Comparison of ENCODE assay signal across 8 mouse cellular contexts in genomic region chr10:127677591-127678336, GRCm38 (mm10). TPM values are rescaled to one million over a fixed set of nuclear protein-coding genes. Genes with fewer than 3 reads are reported as not detected.
DNase-seq lines count a peak whose midpoint lies in the region; ATAC-seq lines count a peak whose summit lies in the region.

No protein-coding gene starts in this region.

- peak overlapping the region; percentile 87 for H3K4me3 ChIP-seq in heart, embryonic 13.5 days
- peak overlapping the region; percentile 72 for H3K4me3 ChIP-seq in lung, embryonic 16.5 days (ENCODE audit: low read length)

- H3K4me2 ChIP-seq in heart, embryonic 13.5 days: peak overlapping the region; percentile 98
- peak overlapping the region; percentile 96 for H3K4me2 ChIP-seq in lung, embryonic 16.5 days (ENCODE audit: low read depth, low read length)

- no peak for ATAC-seq in heart, embryonic 13.5 days (ENCODE audit: extremely low read depth, insufficient number of reproducible peaks, low FRiP score, low TSS enrichment)
- ATAC-seq in lung, embryonic 16.5 days (ENCODE audit: low read depth): peak; percentile 29; the same call in 1 of the 2 replicates
- no peak for ATAC-seq in monocyte, adult 5-6 weeks (replicated peaks; ENCODE audit: insufficient number of reproducible peaks, low FRiP score, low TSS enrichment, poor library complexity, severe bottlenecking)

- no peaks in the 10 kb centered on the region for H3K9me3 ChIP-seq in heart, embryonic 13.5 days
- no peaks in the 10 kb centered on the region for H3K9me3 ChIP-seq in lung, embryonic 16.5 days (ENCODE audit: control insufficient read depth, low read length)

- DNase-seq in CD4-positive helper T cell, adult 2 months (ENCODE audit: low read depth, low spot score): peak; percentile 82
- peak; percentile 92 for DNase-seq in NIH3T3 (ENCODE audit: low read depth)
- DNase-seq in embryo, embryonic 11.5 days (ENCODE audit: low read depth, low spot score): peak; percentile 59
- DNase-seq in kidney, postnatal 10 days: peak; percentile 84
- DNase-seq in retina, embryonic 14.5 days (ENCODE audit: low spot score): peak; percentile 86

- H3K9ac ChIP-seq in heart, embryonic 13.5 days: peak overlapping the region; percentile 88
- H3K9ac ChIP-seq in lung, embryonic 16.5 days (ENCODE audit: low read length): peak overlapping the region; percentile 78

- peak overlapping the region; percentile 78; the same call in 1 of the 2 replicates for H3K27ac ChIP-seq in heart, embryonic 13.5 days (replicated peaks)
- peak overlapping the region; percentile 68; the same call in 1 of the 2 replicates for H3K27ac ChIP-seq in lung, embryonic 16.5 days (ENCODE audit: low read length)

- H3K4me1 ChIP-seq in heart, embryonic 13.5 days: peaks cover 23% of the 10 kb centered on the region
- peaks cover 11% of the 10 kb centered on the region for H3K4me1 ChIP-seq in lung, embryonic 16.5 days (replicated peaks; ENCODE audit: control insufficient read depth, insufficient read depth, low read length)

- no peaks in the 10 kb centered on the region for H3K27me3 ChIP-seq in heart, embryonic 13.5 days (replicated peaks)
- H3K27me3 ChIP-seq in lung, embryonic 16.5 days (ENCODE audit: control insufficient read depth, insufficient read depth, low read depth, low read length): no peaks in the 10 kb centered on the region

- H3K36me3 ChIP-seq in heart, embryonic 13.5 days: no peaks in the 10 kb centered on the region
- no peaks in the 10 kb centered on the region; the same call in 1 of the 2 replicates for H3K36me3 ChIP-seq in lung, embryonic 16.5 days (ENCODE audit: control insufficient read depth, insufficient read depth, low read length)

- WGBS in heart, embryonic 13.5 days: 5% methylated on average over 14 of the region's 14 CpGs
- WGBS in lung, embryonic 16.5 days: 8% methylated on average over 14 of the region's 14 CpGs

RNA-seq across cellular contexts. Expression of gene Nab2, which starts 9.4 kb away (rescaled TPM):
- polyA plus RNA-seq in heart, embryonic 13.5 days (2015; fragmentation: Nextera tagmentation; extraction: Ambion mirVana): 9.7 and 10.4 TPM in 2 replicates
- 16.2 and 17.9 TPM in 2 replicates for polyA plus RNA-seq in lung, embryonic 16.5 days (2015; fragmentation: Nextera tagmentation; extraction: Ambion mirVana)
- total RNA-seq in monocyte, adult 5-6 weeks (2017): 12.6 to 35.9 TPM (median 17.8 TPM) in 3 replicates

RNA-seq across cellular contexts. Expression of gene Nemp1, which starts 11.1 kb away (rescaled TPM):
- polyA plus RNA-seq in heart, embryonic 13.5 days (2015; fragmentation: Nextera tagmentation; extraction: Ambion mirVana): 7.1 and 7.4 TPM in 2 replicates
- 12.6 and 13.2 TPM in 2 replicates for polyA plus RNA-seq in lung, embryonic 16.5 days (2015; fragmentation: Nextera tagmentation; extraction: Ambion mirVana)
- total RNA-seq in monocyte, adult 5-6 weeks (2017): 16.1 to 28.4 TPM (median 17.2 TPM) in 3 replicates

RNA-seq across cellular contexts. Expression of gene Myo1a, which starts 27.2 kb away (rescaled TPM):
- 0.27 and 0.28 TPM in 2 replicates for polyA plus RNA-seq in heart, embryonic 13.5 days (2015; fragmentation: Nextera tagmentation; extraction: Ambion mirVana)
- 0.19 and 0.39 TPM in 2 replicates for polyA plus RNA-seq in lung, embryonic 16.5 days (2015; fragmentation: Nextera tagmentation; extraction: Ambion mirVana)
- 1.6 TPM in 1 of 3 replicates, not detected in the others for total RNA-seq in monocyte, adult 5-6 weeks (2017)

RNA-seq across cellular contexts. Expression of gene Stat6, which starts 35.0 kb away (rescaled TPM):
- 24.5 and 24.6 TPM in 2 replicates for polyA plus RNA-seq in heart, embryonic 13.5 days (2015; fragmentation: Nextera tagmentation; extraction: Ambion mirVana)
- polyA plus RNA-seq in lung, embryonic 16.5 days (2015; fragmentation: Nextera tagmentation; extraction: Ambion mirVana): 47.4 and 49.2 TPM in 2 replicates
- total RNA-seq in monocyte, adult 5-6 weeks (2017): 171 to 211 TPM (median 204 TPM) in 3 replicates

RNA-seq across cellular contexts. Expression of gene Tac2, which starts 46.5 kb away (rescaled TPM):
- 1.2 and 2.0 TPM in 2 replicates for polyA plus RNA-seq in heart, embryonic 13.5 days (2015; fragmentation: Nextera tagmentation; extraction: Ambion mirVana)
- not detected in 2 replicates for polyA plus RNA-seq in lung, embryonic 16.5 days (2015; fragmentation: Nextera tagmentation; extraction: Ambion mirVana)
- not detected in 3 replicates for total RNA-seq in monocyte, adult 5-6 weeks (2017)
